8 mouse cellular contexts compared by ENCODE assay signal in the genomic region with DNA sequence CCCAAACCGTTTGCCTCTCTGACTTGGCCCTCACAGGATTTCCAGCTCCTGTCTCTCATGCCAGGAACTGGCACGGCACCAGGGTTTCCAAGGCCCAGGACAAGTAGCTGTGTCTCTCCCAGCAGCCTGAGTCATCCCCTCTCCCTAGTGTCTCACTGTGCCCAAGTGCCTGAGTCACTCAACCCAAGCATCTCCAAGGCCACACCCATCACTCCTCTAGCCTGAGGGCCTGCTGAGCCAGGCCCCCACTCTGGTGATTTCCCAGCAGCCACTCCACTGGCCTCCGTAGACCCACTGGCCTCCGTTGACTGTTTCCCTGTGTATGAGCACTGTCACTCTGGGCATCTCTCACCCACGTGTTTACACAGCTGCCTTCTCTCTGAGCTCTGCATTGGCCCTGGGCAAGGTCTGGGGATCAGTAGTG. TPM values are rescaled to one million over a fixed set of nuclear protein-coding genes. Genes with fewer than 3 reads are reported as not detected.
DNase-seq lines count a peak whose midpoint lies in the region; ATAC-seq and TF ChIP-seq lines count a peak whose summit lies in the region.

No protein-coding gene starts in this region.

- H3K4me1 ChIP-seq in embryonic facial prominence, embryonic 15.5 days, result peaks cover 13% of the 10 kb centered on the region; the same call in 1 of the 2 replicates
- peaks cover 48% of the 10 kb centered on the region for H3K4me1 ChIP-seq in midbrain, embryonic 14.5 days (ENCODE audit: control insufficient read depth, insufficient read depth, low read length)

- DNase-seq in adrenal gland, adult 8-10 months, result peak; percentile 95
- peak; percentile 66 to 67 for DNase-seq in heart, postnatal 10 days
- peak; percentile 46 for DNase-seq in left cerebral cortex, adult 11 months (ENCODE audit: low spot score)
- peak; percentile 53 for DNase-seq in midbrain, embryonic 14.5 days
- DNase-seq in urinary bladder, postnatal 25 days (ENCODE audit: low spot score), result peak; percentile 59

- intact Hi-C loops in heart, postnatal 10 days (cut with DNase I), result no loop called here

- no peaks in the 10 kb centered on the region for H3K36me3 ChIP-seq in C2C12 (ENCODE audit: control insufficient read depth, insufficient read depth)
- H3K36me3 ChIP-seq in embryonic facial prominence, embryonic 15.5 days, result no peaks in the 10 kb centered on the region
- H3K36me3 ChIP-seq in midbrain, embryonic 14.5 days (ENCODE audit: control insufficient read depth, insufficient read depth, low read length), result no peaks in the 10 kb centered on the region

- no peak for TF ChIP-seq CTCF in C2C12 (IDR thresholded peaks at IDR 0.05; ENCODE audit: control insufficient read depth, insufficient read depth, insufficient read length)

- no peak overlapping the region for H3K27ac ChIP-seq in embryonic facial prominence, embryonic 15.5 days (replicated peaks)
- H3K27ac ChIP-seq in midbrain, embryonic 14.5 days (replicated peaks; ENCODE audit: low read depth, low read length), result peak overlapping the region; percentile 73

- no peaks in the 10 kb centered on the region for H3K9me3 ChIP-seq in embryonic facial prominence, embryonic 15.5 days (replicated peaks)
- no peaks in the 10 kb centered on the region for H3K9me3 ChIP-seq in midbrain, embryonic 14.5 days (ENCODE audit: control insufficient read depth, low read length)

- no peak overlapping the region for H3ac ChIP-seq in C2C12 (ENCODE audit: control insufficient read depth, insufficient read length, low read depth)

- no peak overlapping the region for H3K4me2 ChIP-seq in embryonic facial prominence, embryonic 15.5 days (replicated peaks)
- H3K4me2 ChIP-seq in midbrain, embryonic 14.5 days (ENCODE audit: low read length), result no peak overlapping the region

- no peaks in the 10 kb centered on the region for H3K27me3 ChIP-seq in C2C12 (ENCODE audit: control insufficient read depth, insufficient read depth, insufficient read length)
- no peaks in the 10 kb centered on the region for H3K27me3 ChIP-seq in embryonic facial prominence, embryonic 15.5 days
- no peaks in the 10 kb centered on the region for H3K27me3 ChIP-seq in midbrain, embryonic 14.5 days (ENCODE audit: control insufficient read depth, insufficient read depth, low read length)

- WGBS in embryonic facial prominence, embryonic 15.5 days, result 39% methylated on average over 5 of the region's 5 CpGs
- WGBS in midbrain, embryonic 14.5 days, result 45% methylated on average over 5 of the region's 5 CpGs

- H3K79me2 ChIP-seq in C2C12 (ENCODE audit: control insufficient read depth, insufficient read depth), result no peaks in the 10 kb centered on the region

- H3K79me3 ChIP-seq in C2C12 (ENCODE audit: low read depth), result peaks cover 8% of the 10 kb centered on the region

- ATAC-seq in embryonic facial prominence, embryonic 15.5 days (ENCODE audit: insufficient number of reproducible peaks, low FRiP score, low TSS enrichment, low read depth), result peak; percentile 21; the same call in 1 of the 2 replicates
- peak; percentile 47 for ATAC-seq in midbrain, embryonic 14.5 days (ENCODE audit: low FRiP score, low TSS enrichment)
- ATAC-seq in erythroid progenitor cell, adult 5-6 weeks (replicated peaks; ENCODE audit: low FRiP score, poor library complexity, severe bottlenecking), result no peak

- no peak overlapping the region for H3K4me3 ChIP-seq in C2C12 (ENCODE audit: insufficient read depth, poor library complexity, severe bottlenecking)
- no peak overlapping the region for H3K4me3 ChIP-seq in embryonic facial prominence, embryonic 15.5 days (replicated peaks)
- H3K4me3 ChIP-seq in midbrain, embryonic 14.5 days (replicated peaks; ENCODE audit: low read depth, low read length), result no peak overlapping the region

- no peak overlapping the region for H3K9ac ChIP-seq in embryonic facial prominence, embryonic 15.5 days
- no peak overlapping the region for H3K9ac ChIP-seq in midbrain, embryonic 14.5 days (replicated peaks; ENCODE audit: low read length)

TF ChIP-seq in C2C12, 6 proteins besides CTCF, POLR2A, EP300 and RAD21:
- TF ChIP-seq MYOD1 (IDR thresholded peaks at IDR 0.05; ENCODE audit: control insufficient read depth, insufficient read length, low read depth) (peak; percentile 72), MAX (IDR thresholded peaks at IDR 0.05) (peak; percentile 11), USF1 (IDR thresholded peaks at IDR 0.05; ENCODE audit: low read depth) (peak; percentile 63), FOSL1 (IDR thresholded peaks at IDR 0.05; ENCODE audit: insufficient read depth, low read length, poor library complexity, severe bottlenecking) (no peak)

RNA-seq across cellular contexts. Expression of gene Map6, which starts 37.7 kb away (rescaled TPM):
- polyA plus RNA-seq in C2C12 (2012; fragmentation: generic; extraction: Trizol), result 39.2 TPM
- 10 to 100 TPM in 3 of 4 experiments, 1 to 10 TPM in 1; 8.6 to 14.1 (median 12.4) TPM for total RNA-seq in adrenal gland, adult 8-10 months (2022)
- 9.3 and 11.0 TPM in 2 replicates for polyA plus RNA-seq in embryonic facial prominence, embryonic 15.5 days (2015; fragmentation: Nextera tagmentation; extraction: Ambion mirVana)
- total RNA-seq in heart, postnatal 10 days (2021), result 1 to 10 TPM; 5.1 to 6.0 TPM
- polyA plus RNA-seq in midbrain, embryonic 14.5 days (2014; fragmentation: Nextera tagmentation; extraction: Ambion mirVana), result 94.4 and 102 TPM in 2 replicates
- not detected in 2 replicates for total RNA-seq in erythroid progenitor cell, adult 5-6 weeks (2015; ENCODE audit: low replicate concordance)
- not detected in 2 replicates for total RNA-seq in erythroid progenitor cell, adult 5-6 weeks (2017; ENCODE audit: low replicate concordance)

RNA-seq across cellular contexts. Expression of gene Serpinh1, which starts 48.1 kb away (rescaled TPM):
- 1,202 TPM for polyA plus RNA-seq in C2C12 (2012; fragmentation: generic; extraction: Trizol)
- total RNA-seq in adrenal gland, adult 8-10 months (2022), result 100 to 1,000 TPM; 127 to 266 (median 171) TPM
- 2,130 and 2,205 TPM in 2 replicates for polyA plus RNA-seq in embryonic facial prominence, embryonic 15.5 days (2015; fragmentation: Nextera tagmentation; extraction: Ambion mirVana)
- 100 to 1,000 TPM; 442 to 536 TPM for total RNA-seq in heart, postnatal 10 days (2021)
- 61.6 and 89.0 TPM in 2 replicates for polyA plus RNA-seq in midbrain, embryonic 14.5 days (2014; fragmentation: Nextera tagmentation; extraction: Ambion mirVana)
- 1.1 TPM in 1 of 2 replicates, not detected in the other for total RNA-seq in erythroid progenitor cell, adult 5-6 weeks (2015; ENCODE audit: low replicate concordance)
- 1.4 and 1.5 TPM in 2 replicates for total RNA-seq in erythroid progenitor cell, adult 5-6 weeks (2017; ENCODE audit: low replicate concordance)

Comparison
In these comparisons a context has a peak if more than half of its experiments do, and no peak if none do; other contexts are left out.
1. RNA of gene Map6, which starts 37.7 kb away (total RNA-seq): 8.6 to 14.1 TPM in adrenal gland, adult 8-10 months and 5.1 to 6.0 TPM in heart, postnatal 10 days; not detected in erythroid progenitor cell, adult 5-6 weeks; every median in the first group is over 4 times any median in the second.
2. RNA of gene Serpinh1, which starts 48.1 kb away (total RNA-seq): 442 to 536 TPM in heart, postnatal 10 days and 127 to 266 TPM in adrenal gland, adult 8-10 months; 1.1 to 1.5 TPM in erythroid progenitor cell, adult 5-6 weeks; every median in the first group is over 10 times any median in the second.
3. Peak in every context shown above with its lines, with median percentiles within 50 percentile points of each other: DNase-seq.